Mouse (Mus musculus) kidney, postnatal 0 days (tissue): ENCODE results near the gene Gm20888. TPM values are rescaled to one million over a fixed set of nuclear protein-coding genes. Genes with fewer than 3 reads are reported as not detected.
"Not testable (repeated sequence)": the region's sequence is repeated elsewhere in the genome, so short reads cannot be mapped to it uniquely, and the experiment has no call there.

Experiments
- ATAC-seq: fragments of 200-750 bp; cut with Nextera tagmentation; replicated peaks from 2 replicates; pipeline ENCODE4 v1.8.0; 2017; ENCODE audit warnings: low read depth, moderate number of reproducible peaks, moderate TSS enrichment, moderate library complexity; ENCODE audit not compliant: low FRiP score
- DNase-seq: peaks from one replicate; pipeline ENCODE4 v3.0.0-alpha.2; 2016; ENCODE audit warnings: low spot score
- H3K27ac ChIP-seq: fragments of 300-500 bp; sonication (generic); 2 replicates; pipeline ENCODE4 v1.5.1; 2014; ENCODE audit warnings: mild to moderate bottlenecking
- H3K27me3 ChIP-seq: fragments of 300-500 bp; sonication (generic); 2 replicates; pipeline ENCODE4 v1.6.1; 2014; ENCODE audit warnings: low read length, mixed read lengths; ENCODE audit not compliant: insufficient read depth
- H3K36me3 ChIP-seq: fragments of 300-500 bp; sonication (generic); 2 replicates; pipeline ENCODE4 v1.6.1; 2014; ENCODE audit warnings: low read length, mixed read lengths; ENCODE audit not compliant: insufficient read depth
- H3K4me1 ChIP-seq: fragments of 300-500 bp; sonication (generic); replicated peaks from 2 replicates; pipeline ENCODE4 v1.6.1; 2014; ENCODE audit warnings: antibody characterized with exemption, low read length, mixed read lengths; ENCODE audit not compliant: insufficient read depth
- H3K4me2 ChIP-seq: fragments of 300-500 bp; sonication (generic); 2 replicates; pipeline ENCODE4 v1.6.1; 2014; ENCODE audit warnings: mild to moderate bottlenecking, low read length, moderate library complexity, mixed read lengths
- H3K4me3 ChIP-seq: fragments of 300-500 bp; sonication (generic); replicated peaks from 2 replicates; pipeline ENCODE4 v1.5.1; 2014; ENCODE audit warnings: low read depth, low read length
- H3K9ac ChIP-seq: fragments of 300-500 bp; sonication (generic); 2 replicates; pipeline ENCODE4 v1.6.1; 2014; ENCODE audit warnings: low read depth, low read length
- H3K9me3 ChIP-seq: fragments of 300-500 bp; sonication (generic); replicated peaks from 2 replicates; pipeline ENCODE4 v1.6.1; 2016; ENCODE audit warnings: low read length, inconsistent platforms, mixed read lengths
- WGBS: fragments of 180-500 bp; shearing (Covaris S2); extraction: QIAGEN DNeasy Blood & Tissue Kit; methylation state at CpG from one replicate; pipeline ENCODE4 v1.1.7; 2014; 5-methylcytosine and 5-hydroxymethylcytosine counted together
- polyA plus RNA-seq: library from polyadenylated mRNA; unstranded; fragments of >200 nt; fragmentation: Nextera tagmentation; extraction: Ambion mirVana; gene quantifications from 2 replicates; pipeline ENCODE4 v1.2.1, GENCODE M21; 2015

Gene Gm20888
- polyA plus RNA-seq, result not detected in 2 replicates

- H3K36me3 ChIP-seq, H3K4me2 ChIP-seq, H3K4me1 ChIP-seq, H3K27ac ChIP-seq, DNase-seq, H3K4me3 ChIP-seq, H3K27me3 ChIP-seq, H3K9me3 ChIP-seq, ATAC-seq, H3K9ac ChIP-seq: not testable (repeated sequence)
- no CpG with 5 or more reads among the region's 6 CpGs for WGBS
Measured at GRCm38 (mm10) chrY:70441582-70441981, at the start of gene Gm20888. TSS of gene Gm20888 (plus strand) at chrY:70441882.

Other genes with a start within 250 kb of the Gm20888 start
- gene Gm21118, start 168.2 kb upstream of the Gm20888 start, polyA plus RNA-seq, result not detected in 2 replicates
- gene Gm29423, start 138.6 kb upstream of the Gm20888 start, polyA plus RNA-seq, result not detected in 2 replicates
- not detected in 2 replicates for gene Gm29644, start 138.5 kb upstream of the Gm20888 start, polyA plus RNA-seq